Mouse (Mus musculus) liver, embryonic 14.5 days (tissue): Measurements from ENCODE around the gene Nfia. TPM values are rescaled to one million over a fixed set of nuclear protein-coding genes. Genes with fewer than 3 reads are reported as not detected.
A peak's percentile ranks its signal among the peaks of the same experiment; 100 is the strongest.

Source experiments
- ATAC-seq: fragments of 200-750 bp; cut with Nextera tagmentation; 2 replicates; pipeline ENCODE4 v1.8.0; 2017; ENCODE audit warnings: moderate number of reproducible peaks, mild to moderate bottlenecking, moderate library complexity; ENCODE audit not compliant: insufficient read depth
- DNase-seq, 3 experiments: peaks; one replicate each; pipeline ENCODE4 v3.0.0-alpha.2; 2012 to 2013; ENCODE audit warnings: low read depth in 3 of 3, low spot score in 3 of 3
- H3K27ac ChIP-seq: fragments of 300-500 bp; sonication (generic); 2 replicates; pipeline ENCODE4 v1.5.1; 2014; ENCODE audit warnings: moderate library complexity, mild to moderate bottlenecking, control low read depth, inconsistent platforms
- H3K27me3 ChIP-seq: fragments of 300-500 bp; sonication (generic); 2 replicates; pipeline ENCODE4 v1.6.1; 2014; ENCODE audit warnings: mild to moderate bottlenecking, low read length, moderate library complexity; ENCODE audit not compliant: control insufficient read depth, insufficient read depth
- H3K36me3 ChIP-seq: fragments of 300-500 bp; sonication (generic); replicated peaks from 2 replicates; pipeline ENCODE4 v1.6.1; 2014; ENCODE audit warnings: low read depth; ENCODE audit not compliant: control insufficient read depth, insufficient read depth
- H3K4me1 ChIP-seq, 2 experiments: fragments of 200-500 bp in 1 of 2; fragments of 300-500 bp in 1 of 2; sonication (generic) in 1 of 2; replicated peaks; 2 replicates each; pipeline ENCODE4 v1.6.1; 2012 to 2014; ENCODE audit warnings: antibody characterized with exemption in 1 of 2, inconsistent platforms in 1 of 2, low read length in 1 of 2; ENCODE audit not compliant: control insufficient read depth in 2 of 2, insufficient read depth in 2 of 2
- H3K4me2 ChIP-seq: fragments of 300-500 bp; sonication (generic); 2 replicates; pipeline ENCODE4 v1.6.1; 2014; ENCODE audit warnings: low read depth, mild to moderate bottlenecking, control low read depth, moderate library complexity
- H3K4me3 ChIP-seq, 2 experiments: fragments of 200-500 bp in 1 of 2; fragments of 300-500 bp in 1 of 2; sonication (generic) in 1 of 2; 2 replicates each; pipeline ENCODE4 v1.5.1; 2012 to 2014; ENCODE audit warnings: low read depth in 2 of 2, low read length in 2 of 2, mild to moderate bottlenecking in 2 of 2, control low read depth in 1 of 2, inconsistent platforms in 1 of 2, moderate library complexity in 1 of 2; ENCODE audit not compliant: insufficient read depth in 1 of 2
- H3K9ac ChIP-seq: fragments of 300-500 bp; sonication (generic); replicated peaks from 2 replicates; pipeline ENCODE4 v1.6.1; 2014; ENCODE audit warnings: mild to moderate bottlenecking, control low read depth, moderate library complexity
- H3K9me3 ChIP-seq: fragments of 300-500 bp; sonication (generic); 2 replicates; pipeline ENCODE4 v1.6.1; 2016; ENCODE audit warnings: low read length, mixed read lengths; ENCODE audit not compliant: control insufficient read depth
- CTCF ChIP-seq: IDR thresholded peaks from 2 replicates; pipeline ENCODE4 v1.5.1; 2016; ENCODE audit warnings: antibody characterized with exemption, low read depth, control low read depth
- EP300 ChIP-seq: IDR thresholded peaks from 2 replicates; pipeline ENCODE4 v1.6.1; 2016; ENCODE audit warnings: antibody characterized with exemption, low read depth
- whole genome bisulfite sequencing: fragments of 180-500 bp; shearing (Covaris S2); extraction: QIAGEN DNeasy Blood & Tissue Kit; methylation state at CpG from one replicate; pipeline ENCODE4 v1.1.7; 2014; ENCODE audit not compliant: insufficient replicate concordance; 5-methylcytosine and 5-hydroxymethylcytosine counted together
- polyA plus RNA-seq, 2 experiments: library from polyadenylated mRNA; depleted of rRNA in 1 of 2; stranded (reverse) in 1 of 2; unstranded in 1 of 2; fragments of >200 nt; fragmentation: Nextera tagmentation in 1 of 2; extraction: Ambion mirVana in 1 of 2; gene quantifications; 2 replicates each; pipeline versions ENCODE4 v1.2.1 to v1.2.3; 2012 to 2014

Nfia gene
- polyA plus RNA-seq, 2 experiments = 1.0 to 2.6 TPM

GRCm38 (mm10) chr4:97775494-97776265 is 3.1 kb downstream of the Nfia start:
- Histone ChIP-seq H3K27me3 (peaks cover 67% of the 10 kb centered on the region), H3K27ac (no peak overlapping the region), H3K4me2 (peak overlapping the region; percentile 62), H3K36me3 (no peaks in the 10 kb centered on the region), H3K4me1 (peaks cover 0 to 1% of the 10 kb centered on the region in 2 experiments; a peak in 1 of 4 replicates), H3K9ac (no peak overlapping the region), H3K4me3 (0 out of 4 replicates have a peak overlapping the region, but pooled peaks of 1 of the 2 experiments have one; percentile 18), H3K9me3 (no peaks in the 10 kb centered on the region)
- ATAC-seq (no peak), DNase-seq (no peak)
- WGBS = 2% methylated on average over 20 of the region's 20 CpGs
- no peak for TF ChIP-seq CTCF
- no peak for TF ChIP-seq EP300

- ATAC-seq (no peak), DNase-seq (no peak)
- no peak overlapping the region for H3K27ac ChIP-seq
- H3K4me1 ChIP-seq = peaks cover 0 to 1% of the 10 kb centered on the region in 2 experiments; a peak in 1 of 4 replicates
- peak overlapping the region; percentile 62 for H3K4me2 ChIP-seq
- no peak for TF ChIP-seq EP300
- TF ChIP-seq CTCF = no peak
- peak overlapping the region; percentile 43 to 67 for H3K4me3 ChIP-seq
- no peaks in the 10 kb centered on the region for H3K36me3 ChIP-seq
- under 1% methylated on average over 10 of the region's 10 CpGs for WGBS
- 0 out of 2 replicates have a peak overlapping the region, but pooled peaks have one; percentile 37 for H3K9ac ChIP-seq
- no peaks in the 10 kb centered on the region for H3K9me3 ChIP-seq
- H3K27me3 ChIP-seq = peaks cover 67% of the 10 kb centered on the region
Observed at GRCm38 (mm10) chr4:97776388-97777080, 4.0 kb downstream of the Nfia start.

GRCm38 (mm10) chr4:97777081-97777705 is 4.7 kb downstream of the Nfia start:
- DNase-seq (no peak), ATAC-seq (no peak; the same call in 1 of the 2 replicates)
- H3K4me1 ChIP-seq = 0 out of 4 replicates have a peak, but pooled peaks cover 0 to 1% of the 10 kb centered on the region in 2 experiments
- peak overlapping the region; percentile 67 to 74 for H3K4me3 ChIP-seq
- no peak for TF ChIP-seq CTCF
- no peak for TF ChIP-seq EP300
- peak overlapping the region; percentile 37; the same call in 1 of the 2 replicates for H3K9ac ChIP-seq
- H3K9me3 ChIP-seq = no peaks in the 10 kb centered on the region
- peaks cover 67% of the 10 kb centered on the region for H3K27me3 ChIP-seq
- under 1% methylated on average over 50 of the region's 77 CpGs for WGBS
- no peaks in the 10 kb centered on the region for H3K36me3 ChIP-seq
- H3K27ac ChIP-seq = no peak overlapping the region
- peak overlapping the region; percentile 62 for H3K4me2 ChIP-seq

GRCm38 (mm10) chr4:97777706-97778176 is 5.2 kb downstream of the Nfia start, which contains the start of gene E130114P18Rik:
Gene E130114P18Rik (minus strand): TSS chr4:97778078.
- Histone ChIP-seq H3K27me3 (peaks cover 67% of the 10 kb centered on the region), H3K4me1 (0 out of 4 replicates have a peak, but pooled peaks cover 0 to 1% of the 10 kb centered on the region in 2 experiments), H3K4me2 (peak within 1 kb of the TSS; percentile 62), H3K27ac (no peak within 1 kb of the TSS), H3K9me3 (no peaks in the 10 kb centered on the region), H3K36me3 (no peaks in the 10 kb centered on the region), H3K9ac (peak within 1 kb of the TSS; percentile 55), H3K4me3 (peak within 1 kb of the TSS; percentile 67 to 74)
- TF ChIP-seq CTCF = no peak
- no peak for TF ChIP-seq EP300
- DNase-seq (no peak), ATAC-seq (peak; percentile 64; the same call in 1 of the 2 replicates)
- under 1% methylated on average over 37 of the region's 37 CpGs for WGBS
